Mouse (Mus musculus): ENCODE data around the gene Col2a1. TPM values are rescaled to one million over a fixed set of nuclear protein-coding genes. Genes with fewer than 3 reads are reported as not detected.

The Col2a1 gene
- polyA plus RNA-seq, 1 experiment from 2014 or later: 208 TPM

DNA sequence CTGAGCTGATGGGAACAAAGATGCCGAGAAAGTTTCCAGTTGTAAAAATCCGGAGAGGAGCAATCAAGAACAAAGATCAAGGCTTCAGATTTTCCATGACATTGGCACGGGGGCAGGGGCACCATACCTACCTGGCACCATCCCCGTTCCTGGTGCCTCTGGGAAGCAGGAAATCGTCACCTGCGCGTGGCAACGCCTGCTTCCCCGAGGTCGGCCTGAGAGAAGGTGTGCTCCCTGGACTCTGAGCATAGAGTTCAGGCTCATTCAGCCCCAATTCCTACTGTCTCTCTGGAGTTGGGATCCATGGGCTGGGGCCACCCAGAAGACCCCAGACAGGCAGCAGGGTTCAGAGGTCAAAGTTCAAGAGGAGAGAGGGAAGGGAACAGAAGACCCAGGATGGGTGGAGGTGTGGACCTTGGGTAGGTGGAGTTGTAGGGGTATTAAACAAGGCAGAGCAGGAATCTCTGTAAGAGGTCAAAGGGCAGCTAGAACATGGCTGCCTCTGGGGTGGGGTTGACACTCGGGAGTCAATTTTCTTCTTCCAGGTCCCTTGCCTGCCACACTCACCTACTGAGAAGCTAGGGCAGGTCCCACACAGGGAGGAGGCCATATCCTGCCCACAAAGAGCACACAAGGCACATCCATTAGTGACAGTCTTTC lies 58.7 kb downstream of the Col2a1 start:
- DNase-seq (ENCODE audit: low spot score) (no peak), ATAC-seq (ENCODE audit: insufficient read depth, low FRiP score, low TSS enrichment) (no peak)
- Histone ChIP-seq H3K9ac (ENCODE audit: low read length) (no peak overlapping the region), H3K36me3 (ENCODE audit: control insufficient read depth, insufficient read depth, low read length) (no peaks in the 10 kb centered on the region), H3K4me2 (ENCODE audit: low read depth) (no peak overlapping the region), H3K27ac (ENCODE audit: low read depth, low read length) (no peak overlapping the region), H3K4me3 (ENCODE audit: low read depth, low read length) (no peak overlapping the region), H3K4me1 (ENCODE audit: control insufficient read depth, insufficient read depth, low read length) (no peaks in the 10 kb centered on the region), H3K27me3 (ENCODE audit: control insufficient read depth, insufficient read depth, low read length) (no peaks in the 10 kb centered on the region), H3K9me3 (ENCODE audit: control insufficient read depth, low read length) (no peaks in the 10 kb centered on the region)
- 84% methylated on average over 11 of the region's 11 CpGs for WGBS

DNA sequence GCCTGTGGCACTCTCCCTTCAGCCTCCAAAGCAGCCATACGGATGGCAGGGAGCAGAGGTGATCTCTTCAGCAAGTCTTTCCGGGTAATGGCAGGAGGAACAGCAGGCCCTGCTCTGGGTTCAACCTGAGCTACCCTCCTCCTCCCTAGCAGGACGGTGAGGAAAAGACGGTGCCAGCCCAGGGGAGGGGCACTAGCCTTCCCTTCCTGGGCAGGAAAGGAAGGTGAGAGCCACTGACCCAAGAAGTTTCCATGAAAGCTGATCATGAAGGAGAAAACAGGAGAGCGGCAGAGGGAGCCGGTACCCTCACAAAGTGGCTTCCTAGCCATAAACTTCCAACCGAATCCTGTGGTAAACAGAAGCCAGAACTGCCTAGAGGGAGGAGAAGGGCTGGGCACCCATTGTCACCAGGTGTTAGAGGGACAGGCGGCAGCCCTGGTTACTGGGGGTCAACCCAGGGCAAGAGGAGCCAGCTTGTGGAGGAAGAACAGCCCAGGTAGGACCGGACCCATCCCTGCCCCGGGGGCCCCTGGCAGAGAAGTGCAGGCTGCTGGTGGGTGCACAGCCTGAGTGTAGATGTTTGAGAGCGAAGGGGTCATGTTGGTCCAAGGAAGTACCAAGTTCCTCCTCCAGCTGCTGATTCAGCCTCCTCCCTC lies 59.4 kb downstream of the Col2a1 start:
- H3K36me3 ChIP-seq (ENCODE audit: control insufficient read depth, insufficient read depth, low read length): no peaks in the 10 kb centered on the region
- no peak overlapping the region for H3K27ac ChIP-seq (ENCODE audit: low read depth, low read length)
- no peak overlapping the region for H3K4me3 ChIP-seq (ENCODE audit: low read depth, low read length)
- no peaks in the 10 kb centered on the region for H3K27me3 ChIP-seq (ENCODE audit: control insufficient read depth, insufficient read depth, low read length)
- ATAC-seq (ENCODE audit: insufficient read depth, low FRiP score, low TSS enrichment): no peak
- no peak for DNase-seq (ENCODE audit: low spot score)
- no peaks in the 10 kb centered on the region for H3K9me3 ChIP-seq (ENCODE audit: control insufficient read depth, low read length)
- H3K4me2 ChIP-seq (ENCODE audit: low read depth): no peak overlapping the region
- WGBS: 68% methylated on average over 11 of the region's 11 CpGs
- H3K9ac ChIP-seq (ENCODE audit: low read length): no peak overlapping the region
- H3K4me1 ChIP-seq (ENCODE audit: control insufficient read depth, insufficient read depth, low read length): no peaks in the 10 kb centered on the region

DNA sequence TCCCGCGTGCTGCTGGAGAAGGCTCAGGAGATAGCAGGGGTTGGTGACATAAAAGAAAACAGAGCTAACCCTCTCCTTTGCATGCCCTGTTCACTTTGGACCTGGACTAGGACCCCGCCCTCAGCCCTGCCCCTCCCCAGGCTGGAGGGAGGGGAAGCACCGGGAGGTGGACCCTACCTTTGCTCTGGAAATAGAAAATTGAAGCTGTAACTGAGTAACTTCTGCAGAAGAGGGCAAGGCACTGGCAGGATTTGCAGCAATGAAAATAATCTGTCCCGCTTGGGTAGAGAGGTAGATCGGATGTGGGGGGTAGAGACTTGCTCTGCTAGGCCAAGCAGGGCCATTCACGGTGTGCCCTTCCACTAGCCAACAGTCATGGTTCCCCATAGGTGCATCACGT lies 61.1 kb downstream of the Col2a1 start:
- DNase-seq (ENCODE audit: low spot score) (no peak), ATAC-seq (ENCODE audit: insufficient read depth, low FRiP score, low TSS enrichment) (no peak)
- H3K4me1 ChIP-seq (ENCODE audit: control insufficient read depth, insufficient read depth, low read length): no peaks in the 10 kb centered on the region
- no peak overlapping the region for H3K27ac ChIP-seq (ENCODE audit: low read depth, low read length)
- no peaks in the 10 kb centered on the region for H3K36me3 ChIP-seq (ENCODE audit: control insufficient read depth, insufficient read depth, low read length)
- H3K4me3 ChIP-seq (ENCODE audit: low read depth, low read length): no peak overlapping the region
- no peaks in the 10 kb centered on the region for H3K27me3 ChIP-seq (ENCODE audit: control insufficient read depth, insufficient read depth, low read length)
- no peak overlapping the region for H3K9ac ChIP-seq (ENCODE audit: low read length)
- WGBS: 96% methylated on average over 8 of the region's 8 CpGs
- no peak overlapping the region for H3K4me2 ChIP-seq (ENCODE audit: low read depth)
- H3K9me3 ChIP-seq (ENCODE audit: control insufficient read depth, low read length): no peaks in the 10 kb centered on the region

- no peak overlapping the region for H3K27ac ChIP-seq (ENCODE audit: low read depth, low read length)
- no peaks in the 10 kb centered on the region for H3K9me3 ChIP-seq (ENCODE audit: control insufficient read depth, low read length)
- no peak for ATAC-seq (ENCODE audit: insufficient read depth, low FRiP score, low TSS enrichment)
- H3K27me3 ChIP-seq (ENCODE audit: control insufficient read depth, insufficient read depth, low read length): no peaks in the 10 kb centered on the region
- no peak overlapping the region for H3K4me2 ChIP-seq (ENCODE audit: low read depth)
- H3K36me3 ChIP-seq (ENCODE audit: control insufficient read depth, insufficient read depth, low read length): no peaks in the 10 kb centered on the region
- no peaks in the 10 kb centered on the region for H3K4me1 ChIP-seq (ENCODE audit: control insufficient read depth, insufficient read depth, low read length)
- DNase-seq (ENCODE audit: low spot score): no peak
- no peak overlapping the region for H3K9ac ChIP-seq (ENCODE audit: low read length)
- H3K4me3 ChIP-seq (ENCODE audit: low read depth, low read length): no peak overlapping the region
- WGBS: 79% methylated on average over 8 of the region's 8 CpGs
These were observed 62.0 kb downstream of the Col2a1 start for GRCm38 (mm10) chr15:97942538-97942937.

DNA sequence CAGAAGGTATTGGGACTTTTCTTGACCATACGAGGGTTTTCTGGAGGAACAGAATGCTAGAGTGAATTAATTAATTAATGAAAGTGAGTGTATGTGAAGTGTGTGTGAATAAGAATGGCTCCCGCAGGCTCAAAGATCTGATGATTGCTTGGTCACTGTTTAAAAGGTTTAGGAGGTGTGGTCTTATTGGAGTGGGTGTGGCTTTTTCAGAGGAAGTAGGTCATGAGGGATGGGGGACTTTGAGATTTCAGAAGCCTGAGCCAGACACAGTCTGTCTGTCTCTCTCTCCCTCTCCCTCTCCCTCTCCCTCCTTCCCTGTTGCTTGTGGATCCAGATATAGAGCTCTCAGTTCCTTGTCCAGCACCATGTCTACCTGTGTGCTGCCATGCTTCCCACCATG lies 63.2 kb downstream of the Col2a1 start:
- no peaks in the 10 kb centered on the region for H3K36me3 ChIP-seq (ENCODE audit: control insufficient read depth, insufficient read depth, low read length)
- H3K9me3 ChIP-seq (ENCODE audit: control insufficient read depth, low read length): no peaks in the 10 kb centered on the region
- no peaks in the 10 kb centered on the region for H3K27me3 ChIP-seq (ENCODE audit: control insufficient read depth, insufficient read depth, low read length)
- DNase-seq (ENCODE audit: low spot score): no peak
- H3K4me2 ChIP-seq (ENCODE audit: low read depth): no peak overlapping the region
- no peak overlapping the region for H3K9ac ChIP-seq (ENCODE audit: low read length)
- H3K27ac ChIP-seq (ENCODE audit: low read depth, low read length): no peak overlapping the region
- H3K4me1 ChIP-seq (ENCODE audit: control insufficient read depth, insufficient read depth, low read length): no peaks in the 10 kb centered on the region
- H3K4me3 ChIP-seq (ENCODE audit: low read depth, low read length): no peak overlapping the region
- ATAC-seq (ENCODE audit: insufficient read depth, low FRiP score, low TSS enrichment): no peak
- WGBS: 92% methylated on average over 2 of the region's 2 CpGs

GRCm38 (mm10) chr15:97940088-97940487 lies 64.4 kb downstream of the Col2a1 start:
- DNase-seq (ENCODE audit: low spot score): no peak
- WGBS: 79% methylated on average over 2 of the region's 2 CpGs
- Histone ChIP-seq H3K27me3 (ENCODE audit: control insufficient read depth, insufficient read depth, low read length) (no peaks in the 10 kb centered on the region), H3K9ac (ENCODE audit: low read length) (no peak overlapping the region), H3K27ac (ENCODE audit: low read depth, low read length) (no peak overlapping the region), H3K4me1 (ENCODE audit: control insufficient read depth, insufficient read depth, low read length) (no peaks in the 10 kb centered on the region), H3K4me2 (ENCODE audit: low read depth) (no peak overlapping the region), H3K9me3 (ENCODE audit: control insufficient read depth, low read length) (no peaks in the 10 kb centered on the region), H3K36me3 (ENCODE audit: control insufficient read depth, insufficient read depth, low read length) (no peaks in the 10 kb centered on the region), H3K4me3 (ENCODE audit: low read depth, low read length) (no peak overlapping the region)
- ATAC-seq (ENCODE audit: insufficient read depth, low FRiP score, low TSS enrichment): no peak

GRCm38 (mm10) chr15:97938580-97938979 lies 65.9 kb downstream of the Col2a1 start:
- WGBS: 60% methylated on average over 6 of the region's 6 CpGs
- Histone ChIP-seq H3K4me3 (ENCODE audit: low read depth, low read length) (no peak overlapping the region), H3K4me2 (ENCODE audit: low read depth) (no peak overlapping the region), H3K27me3 (ENCODE audit: control insufficient read depth, insufficient read depth, low read length) (no peaks in the 10 kb centered on the region), H3K9ac (ENCODE audit: low read length) (no peak overlapping the region), H3K36me3 (ENCODE audit: control insufficient read depth, insufficient read depth, low read length) (no peaks in the 10 kb centered on the region), H3K4me1 (ENCODE audit: control insufficient read depth, insufficient read depth, low read length) (no peaks in the 10 kb centered on the region), H3K9me3 (ENCODE audit: control insufficient read depth, low read length) (no peaks in the 10 kb centered on the region), H3K27ac (ENCODE audit: low read depth, low read length) (no peak overlapping the region)
- DNase-seq (ENCODE audit: low spot score) (no peak), ATAC-seq (ENCODE audit: insufficient read depth, low FRiP score, low TSS enrichment) (no peak)

- Histone ChIP-seq H3K36me3 (ENCODE audit: control insufficient read depth, insufficient read depth, low read length) (no peaks in the 10 kb centered on the region), H3K4me2 (ENCODE audit: low read depth) (no peak overlapping the region), H3K27me3 (ENCODE audit: control insufficient read depth, insufficient read depth, low read length) (no peaks in the 10 kb centered on the region), H3K9me3 (ENCODE audit: control insufficient read depth, low read length) (no peaks in the 10 kb centered on the region), H3K9ac (ENCODE audit: low read length) (no peak overlapping the region), H3K4me3 (ENCODE audit: low read depth, low read length) (no peak overlapping the region), H3K27ac (ENCODE audit: low read depth, low read length) (no peak overlapping the region), H3K4me1 (ENCODE audit: control insufficient read depth, insufficient read depth, low read length) (no peaks in the 10 kb centered on the region)
- WGBS: 85% methylated on average over 12 of the region's 12 CpGs
- ATAC-seq (ENCODE audit: insufficient read depth, low FRiP score, low TSS enrichment) (no peak), DNase-seq (ENCODE audit: low spot score) (no peak)
These were observed 72.1 kb downstream of the Col2a1 start for GRCm38 (mm10) chr15:97932441-97932840.

GRCm38 (mm10) chr15:97929259-97929824 lies 75.2 kb downstream of the Col2a1 start:
- no peaks in the 10 kb centered on the region for H3K36me3 ChIP-seq (ENCODE audit: control insufficient read depth, insufficient read depth, low read length)
- WGBS: 71% methylated on average over 13 of the region's 13 CpGs

More at GRCm38 (mm10) chr15:97929259-97929824, 75.2 kb downstream of the Col2a1 start:
- no peaks in the 10 kb centered on the region for H3K27me3 ChIP-seq (ENCODE audit: control insufficient read depth, insufficient read depth, low read length)
- H3K27ac ChIP-seq (ENCODE audit: low read depth, low read length): no peak overlapping the region
- ATAC-seq (ENCODE audit: insufficient read depth, low FRiP score, low TSS enrichment): no peak
- H3K4me2 ChIP-seq (ENCODE audit: low read depth): no peak overlapping the region
- no peaks in the 10 kb centered on the region for H3K9me3 ChIP-seq (ENCODE audit: control insufficient read depth, low read length)
- no peak for DNase-seq (ENCODE audit: low spot score)
- H3K9ac ChIP-seq (ENCODE audit: low read length): no peak overlapping the region
- no peak overlapping the region for H3K4me3 ChIP-seq (ENCODE audit: low read depth, low read length)
- H3K4me1 ChIP-seq (ENCODE audit: control insufficient read depth, insufficient read depth, low read length): no peaks in the 10 kb centered on the region

Measured in neural tube, embryonic 11.5 days (tissue).